Mouse (Mus musculus) frontal cortex, adult (tissue): ENCODE data around the gene Arfgap3.
"Not testable (repeated sequence)": the region's sequence is repeated elsewhere in the genome, so short reads cannot be mapped to it uniquely, and the experiment has no call there.

ENCODE experiments used
- ATAC-seq: cut with Nextera tagmentation; 2 replicates; pipeline ENCODE4 v1.9.2; 2017; ENCODE audit warnings: mild to moderate bottlenecking, moderate library complexity, mixed read lengths; ENCODE audit not compliant: low TSS enrichment

Arfgap3 gene

GRCm38 (mm10) chr15:83296050-83296449 is 54.0 kb downstream of the Arfgap3 start:
- ATAC-seq, result no peak

DNA sequence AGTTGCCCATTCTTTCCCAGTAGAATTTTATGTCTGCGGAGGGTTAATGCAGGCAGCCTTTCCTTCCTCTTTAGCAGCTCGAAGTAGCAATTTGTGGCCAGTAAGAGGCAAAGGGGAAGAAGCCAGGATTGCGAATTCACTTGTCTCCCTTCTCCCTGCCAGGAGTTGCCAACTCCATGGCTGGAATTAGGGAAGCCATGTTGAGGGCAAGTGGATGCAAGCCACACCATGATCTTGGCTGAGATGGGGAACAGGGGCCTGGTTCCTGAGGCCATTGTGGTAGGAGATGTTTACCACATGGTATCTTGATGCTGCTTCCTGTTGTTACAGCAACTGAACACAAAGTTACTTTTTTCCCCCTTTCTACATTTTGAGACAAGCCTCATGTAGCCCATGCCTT is 55.1 kb downstream of the Arfgap3 start:
- ATAC-seq, result no peak

- ATAC-seq, result no peak
These were observed 56.1 kb downstream of the Arfgap3 start for GRCm38 (mm10) chr15:83293706-83294645.

DNA sequence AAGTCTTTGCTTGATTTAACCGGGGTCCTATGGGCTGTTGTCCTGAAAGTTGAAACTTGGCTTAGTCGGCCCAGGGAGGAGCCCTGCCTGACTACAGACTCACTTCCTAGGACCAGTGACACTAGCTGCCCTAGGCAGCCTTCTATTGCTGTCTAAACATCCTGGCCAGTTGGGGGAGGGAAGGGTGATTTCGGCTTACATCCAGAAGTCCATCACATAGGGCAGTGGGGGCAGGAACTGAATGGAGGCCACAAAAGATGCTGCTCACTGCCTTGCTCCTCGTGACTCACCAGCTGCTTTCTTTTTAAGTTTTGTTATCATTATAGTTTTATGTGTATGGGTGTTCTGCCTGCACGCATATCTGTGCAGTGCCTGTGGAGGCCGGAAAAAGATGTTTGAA is 56.9 kb downstream of the Arfgap3 start:
- ATAC-seq, result no peak

- ATAC-seq, result no peak
These were observed 57.6 kb downstream of the Arfgap3 start for GRCm38 (mm10) chr15:83292261-83293056.

- ATAC-seq, result no peak
These were observed 59.1 kb downstream of the Arfgap3 start for GRCm38 (mm10) chr15:83290899-83291298.

- no peak for ATAC-seq
These were observed 65.2 kb downstream of the Arfgap3 start for GRCm38 (mm10) chr15:83284828-83285227.

- no peak for ATAC-seq
These were observed 67.7 kb downstream of the Arfgap3 start for GRCm38 (mm10) chr15:83282397-83282796.

GRCm38 (mm10) chr15:83281303-83281702 is 68.7 kb downstream of the Arfgap3 start:
- ATAC-seq, result no peak

DNA sequence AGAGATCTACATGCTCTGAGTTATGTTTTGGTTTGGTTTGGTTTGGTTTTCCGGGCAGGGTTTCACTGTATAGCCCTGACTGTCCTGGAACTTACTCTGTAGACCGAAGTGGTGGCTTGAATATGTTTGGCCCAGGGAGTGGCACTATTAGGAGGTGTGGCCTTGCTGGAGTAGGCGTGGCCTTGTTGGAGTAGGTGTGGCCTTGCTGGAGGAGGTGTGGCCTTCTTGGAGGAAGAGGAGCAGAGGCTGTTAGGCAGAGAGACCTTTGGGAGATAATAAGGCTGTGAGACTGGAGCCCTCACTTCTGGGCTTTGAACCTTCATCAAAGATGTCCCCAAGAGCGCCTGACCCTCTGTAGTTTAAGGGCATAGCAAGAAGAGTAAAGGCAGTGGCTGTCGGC is 71.5 kb downstream of the Arfgap3 start:
- ATAC-seq, result no peak

GRCm38 (mm10) chr15:83277451-83277850 is 72.6 kb downstream of the Arfgap3 start:
- peak; percentile 93 for ATAC-seq

GRCm38 (mm10) chr15:83274237-83274636 is 75.8 kb downstream of the Arfgap3 start:
- not testable (repeated sequence) for ATAC-seq

DNA sequence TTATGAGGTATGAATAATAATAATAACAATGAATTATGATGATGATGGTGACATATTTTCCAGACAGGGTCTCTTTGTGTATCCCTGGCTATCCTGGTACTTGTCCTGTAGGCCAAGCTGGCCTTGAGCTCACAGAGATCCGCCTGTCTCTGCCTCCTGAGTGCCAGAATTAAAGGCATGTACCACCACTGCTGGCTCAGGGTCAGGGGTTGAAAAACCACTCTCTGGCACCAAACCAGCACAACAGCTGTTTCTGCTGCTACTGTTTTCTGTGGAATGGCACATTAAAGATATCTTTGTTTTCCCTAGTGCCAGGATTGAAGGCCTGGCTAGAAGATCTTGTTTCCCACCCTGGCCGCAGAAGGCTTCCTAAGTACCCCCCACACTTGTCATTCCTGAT is 77.0 kb downstream of the Arfgap3 start:
- no peak for ATAC-seq

- not testable (repeated sequence) for ATAC-seq
These were observed 78.8 kb downstream of the Arfgap3 start for GRCm38 (mm10) chr15:83271221-83271620.

DNA sequence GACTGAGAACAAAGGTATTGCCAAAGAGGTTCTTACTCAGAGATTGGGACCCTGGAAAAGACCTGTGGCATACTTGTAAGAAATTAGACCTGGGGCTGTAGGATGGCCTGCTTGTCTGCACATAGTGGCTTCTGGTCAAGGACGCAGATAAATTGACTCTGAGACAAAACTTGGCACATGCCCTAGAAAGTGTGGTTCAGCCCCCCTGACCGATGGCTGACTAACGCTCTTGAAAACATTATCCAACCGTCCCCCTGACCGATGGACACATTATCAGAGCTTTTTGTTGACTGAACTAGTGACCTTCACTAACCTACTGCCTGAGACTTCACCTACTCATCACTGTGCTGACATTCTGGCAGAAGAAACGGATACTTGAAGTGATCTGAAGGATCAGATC is 80.1 kb downstream of the Arfgap3 start:
- not testable (repeated sequence) for ATAC-seq

GRCm38 (mm10) chr15:83268428-83268827 is 81.6 kb downstream of the Arfgap3 start:
- ATAC-seq, result not testable (repeated sequence)

GRCm38 (mm10) chr15:83265269-83265668 is 84.8 kb downstream of the Arfgap3 start:
- no peak for ATAC-seq

DNA sequence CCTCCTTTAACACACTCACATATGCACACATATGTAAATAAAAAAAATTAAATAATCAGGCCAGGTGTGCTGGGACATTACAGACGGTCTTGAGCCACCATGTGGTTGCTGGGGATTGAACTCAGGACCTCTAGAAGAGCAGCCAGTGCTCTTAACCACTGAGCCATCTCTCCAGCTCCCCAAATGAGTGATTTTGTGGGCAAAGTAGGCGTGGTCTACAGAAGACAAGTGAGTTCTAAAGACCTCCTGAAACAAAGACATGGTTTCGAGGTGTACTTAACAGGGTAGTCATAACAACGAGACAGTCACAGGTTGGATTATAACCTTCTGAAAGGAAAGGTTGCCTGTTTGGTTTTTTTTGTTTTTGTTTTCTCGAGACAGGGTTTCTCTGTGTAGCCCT is 86.6 kb downstream of the Arfgap3 start:
- no peak for ATAC-seq

- no peak for ATAC-seq
These were observed 92.1 kb downstream of the Arfgap3 start for GRCm38 (mm10) chr15:83257906-83258305.

DNA sequence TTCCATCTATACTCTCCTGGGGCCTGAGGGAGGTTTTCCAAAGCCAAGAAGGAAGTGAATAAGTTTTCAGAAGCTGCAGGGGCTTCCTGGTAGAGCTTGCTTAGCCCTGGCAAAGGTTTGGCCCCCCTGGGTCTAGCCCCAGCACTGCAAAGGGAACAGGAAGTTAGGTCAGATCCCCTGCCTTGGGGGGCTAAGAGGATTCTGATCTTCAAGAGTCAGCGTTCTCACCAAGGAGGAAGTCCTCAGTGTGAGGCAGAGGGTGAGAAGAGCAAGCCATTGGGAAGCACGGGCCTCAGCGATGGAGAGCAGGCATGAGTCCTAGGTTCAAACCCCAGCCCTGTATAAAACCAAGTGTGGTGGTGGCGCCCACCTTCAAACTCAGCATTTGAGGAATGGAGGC is 93.6 kb downstream of the Arfgap3 start:
- ATAC-seq, result no peak

DNA sequence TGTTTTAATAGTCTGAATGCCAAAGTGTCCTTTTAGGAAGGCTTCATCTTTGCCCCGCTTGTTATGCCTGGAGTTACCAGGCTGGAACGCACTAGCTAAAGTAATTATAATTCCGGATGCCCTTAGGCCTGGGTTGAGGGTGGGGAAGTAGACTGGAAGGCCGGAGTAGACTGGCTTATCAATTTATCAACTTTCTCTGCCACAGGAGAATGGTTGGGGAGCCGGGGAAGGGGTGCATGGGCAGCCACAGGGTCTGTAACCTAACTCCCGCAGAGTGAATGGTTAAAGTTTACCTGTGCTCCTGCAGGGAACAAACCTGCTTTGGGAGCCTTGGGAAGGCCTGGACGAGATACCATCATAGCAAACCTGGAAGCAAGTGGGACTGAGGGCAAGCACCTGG is 94.1 kb downstream of the Arfgap3 start:
- ATAC-seq, result no peak

GRCm38 (mm10) chr15:83255191-83255782 is 94.8 kb downstream of the Arfgap3 start:
- no peak for ATAC-seq
